7 mouse cellular contexts compared by ENCODE assay signal in the genomic region with DNA sequence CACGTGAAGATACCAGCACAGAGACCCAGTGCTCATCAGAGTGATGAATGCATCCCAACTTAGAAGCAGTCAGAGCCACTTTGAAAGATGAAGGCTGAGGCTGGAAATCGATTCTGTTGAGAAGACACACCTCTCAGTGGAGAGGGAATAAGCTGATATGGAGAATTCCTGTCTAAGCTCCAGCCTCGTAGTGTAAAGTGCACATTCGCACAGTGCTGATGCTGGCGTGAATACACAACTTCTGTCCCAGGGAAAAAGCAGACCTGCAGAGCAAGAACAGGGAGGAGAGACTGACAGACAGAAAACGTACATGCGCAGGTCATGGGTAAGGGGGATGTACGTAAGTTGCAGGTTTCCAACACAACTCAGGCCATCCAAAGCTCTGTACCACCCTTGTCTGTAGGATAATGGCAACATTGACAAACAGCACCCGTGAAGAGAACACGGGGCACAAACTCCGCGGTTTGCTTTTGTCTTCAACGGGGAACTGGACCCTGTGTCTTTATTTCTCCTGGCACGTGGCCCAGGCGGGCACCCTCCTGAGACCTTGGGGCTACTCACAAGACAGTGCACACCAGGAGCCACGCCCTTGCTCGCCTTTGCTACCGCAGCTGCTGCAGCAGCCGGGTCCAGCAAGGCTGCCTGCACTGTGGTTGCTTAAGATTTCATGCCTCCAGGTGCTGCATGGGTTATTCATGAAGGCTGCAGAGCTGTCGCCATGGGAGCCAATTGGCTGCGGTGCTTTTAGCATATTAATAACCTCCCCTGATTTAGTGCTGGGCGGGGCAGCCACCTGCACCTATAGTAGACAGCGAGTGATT.
DNase-seq lines count a peak whose midpoint lies in the region; ATAC-seq lines count a peak whose summit lies in the region.

No protein-coding gene starts in this region.

- no peak for ATAC-seq in lung, embryonic 16.5 days (ENCODE audit: low read depth)
- peak; percentile 85 for ATAC-seq in frontal cortex, adult (ENCODE audit: low TSS enrichment)
- ATAC-seq in midbrain, embryonic 13.5 days, result peak; percentile 98

- H3K36me3 ChIP-seq in lung, embryonic 16.5 days (ENCODE audit: control insufficient read depth, insufficient read depth, low read length), result no peaks in the 10 kb centered on the region
- H3K36me3 ChIP-seq in midbrain, embryonic 13.5 days, result no peaks in the 10 kb centered on the region

- no peaks in the 10 kb centered on the region for H3K27me3 ChIP-seq in lung, embryonic 16.5 days (ENCODE audit: control insufficient read depth, insufficient read depth, low read depth, low read length)
- H3K27me3 ChIP-seq in midbrain, embryonic 13.5 days, result no peaks in the 10 kb centered on the region

- no peak for DNase-seq in lung, adult 18-20 months
- peak; percentile 36 for DNase-seq in kidney, postnatal 14 days
- no peak for DNase-seq in thymus, postnatal 25 days
- DNase-seq in cerebellum, adult 9-10 months, result no peak

- no peak overlapping the region for H3K9ac ChIP-seq in lung, embryonic 16.5 days (ENCODE audit: low read length)
- H3K9ac ChIP-seq in midbrain, embryonic 13.5 days (replicated peaks), result peak overlapping the region; percentile 46

- 30% methylated on average over 23 of the region's 23 CpGs for WGBS in lung, embryonic 16.5 days
- WGBS in midbrain, embryonic 13.5 days, result 15% methylated on average over 23 of the region's 23 CpGs

- no peaks in the 10 kb centered on the region for H3K9me3 ChIP-seq in lung, embryonic 16.5 days (ENCODE audit: control insufficient read depth, low read length)
- no peaks in the 10 kb centered on the region for H3K9me3 ChIP-seq in midbrain, embryonic 13.5 days

- H3K27ac ChIP-seq in lung, embryonic 16.5 days (ENCODE audit: low read length), result no peak overlapping the region
- H3K27ac ChIP-seq in midbrain, embryonic 13.5 days, result peak overlapping the region; percentile 91

- no peaks in the 10 kb centered on the region for H3K4me1 ChIP-seq in lung, embryonic 16.5 days (replicated peaks; ENCODE audit: control insufficient read depth, insufficient read depth, low read length)
- peaks cover 32% of the 10 kb centered on the region for H3K4me1 ChIP-seq in midbrain, embryonic 13.5 days (replicated peaks)

- no peak overlapping the region; the same call in 1 of the 2 replicates for H3K4me3 ChIP-seq in lung, embryonic 16.5 days (ENCODE audit: low read length)
- peak overlapping the region; percentile 31 for H3K4me3 ChIP-seq in midbrain, embryonic 13.5 days (replicated peaks)

- H3K4me2 ChIP-seq in lung, embryonic 16.5 days (ENCODE audit: low read depth, low read length), result peak overlapping the region; percentile 44
- H3K4me2 ChIP-seq in midbrain, embryonic 13.5 days (replicated peaks), result peak overlapping the region; percentile 56
